Mouse (Mus musculus): ENCODE measurements around the gene Fndc8. TPM values are rescaled to one million over a fixed set of nuclear protein-coding genes. Genes with fewer than 3 reads are reported as not detected.

Fndc8 gene
- polyA plus RNA-seq, 1 experiment from 2014 or later = 0.68 TPM

Other genes starting within 250 kb of the Fndc8 start
- 0.19 and 0.57 TPM in 2 replicates for gene Cct6b, start 127.8 kb upstream of the Fndc8 start, polyA plus RNA-seq (2016; fragmentation: Nextera tagmentation; extraction: Ambion mirVana)
- 35.0 and 36.5 TPM in 2 replicates for gene Zfp830, start 127.8 kb upstream of the Fndc8 start, polyA plus RNA-seq (2016; fragmentation: Nextera tagmentation; extraction: Ambion mirVana)
- gene Lig3, start 111.0 kb upstream of the Fndc8 start, polyA plus RNA-seq (2016; fragmentation: Nextera tagmentation; extraction: Ambion mirVana) = 49.9 and 50.1 TPM in 2 replicates
- gene Rffl, start 20.9 kb upstream of the Fndc8 start, polyA plus RNA-seq (2016; fragmentation: Nextera tagmentation; extraction: Ambion mirVana) = 8.9 and 9.6 TPM in 2 replicates
- 10.9 and 12.6 TPM in 2 replicates for gene Rad51d, start 1.5 kb upstream of the Fndc8 start, polyA plus RNA-seq (2016; fragmentation: Nextera tagmentation; extraction: Ambion mirVana)
- gene Nle1, start 16.3 kb downstream of the Fndc8 start, polyA plus RNA-seq (2016; fragmentation: Nextera tagmentation; extraction: Ambion mirVana) = 32.1 and 32.7 TPM in 2 replicates
- gene Unc45b, start 18.4 kb downstream of the Fndc8 start, polyA plus RNA-seq (2016; fragmentation: Nextera tagmentation; extraction: Ambion mirVana) = 1.4 and 4.1 TPM in 2 replicates
- 1.1 and 1.3 TPM in 2 replicates for gene Slfn5, start 59.2 kb downstream of the Fndc8 start, polyA plus RNA-seq (2016; fragmentation: Nextera tagmentation; extraction: Ambion mirVana)
- 10.1 and 10.9 TPM in 2 replicates for gene Slfn9, start 99.7 kb downstream of the Fndc8 start, polyA plus RNA-seq (2016; fragmentation: Nextera tagmentation; extraction: Ambion mirVana)
- 0.34 and 0.53 TPM in 2 replicates for gene Slfn8, start 128.7 kb downstream of the Fndc8 start, polyA plus RNA-seq (2016; fragmentation: Nextera tagmentation; extraction: Ambion mirVana)
- gene Slfn2, start 173.0 kb downstream of the Fndc8 start, polyA plus RNA-seq (2016; fragmentation: Nextera tagmentation; extraction: Ambion mirVana) = 1.7 and 2.4 TPM in 2 replicates
- gene Slfn1, start 224.7 kb downstream of the Fndc8 start, polyA plus RNA-seq (2016; fragmentation: Nextera tagmentation; extraction: Ambion mirVana) = not detected in 2 replicates